Mouse (Mus musculus) thymus, postnatal 0 days (tissue): ENCODE data around the gene Sall1. TPM values are rescaled to one million over a fixed set of nuclear protein-coding genes. Genes with fewer than 3 reads are reported as not detected.

Source experiments
- DNase-seq: peaks from one replicate; pipeline ENCODE4 v3.0.0-alpha.2; 2015; ENCODE audit warnings: low spot score
- polyA plus RNA-seq: library from polyadenylated mRNA; unstranded; fragments of >200 nt; fragmentation: Nextera tagmentation; extraction: Ambion mirVana; gene quantifications from 2 replicates; pipeline ENCODE4 v1.2.1, GENCODE M21; 2015

Gene Sall1
- polyA plus RNA-seq: 0.03 TPM in 1 of 2 replicates, not detected in the other

- no peak for DNase-seq
Measured at GRCm38 (mm10) chr8:89043940-89044339, at the start of gene Sall1. Gene Sall1, minus strand, starts transcription at chr8:89044162.

- DNase-seq: no peak
Measured at GRCm38 (mm10) chr8:89089916-89090315, 46.0 kb upstream of the Sall1 start.

- DNase-seq: no peak
Measured at GRCm38 (mm10) chr8:89079147-89079546, 35.2 kb upstream of the Sall1 start.

GRCm38 (mm10) chr8:89072968-89073382 lies 29.0 kb upstream of the Sall1 start:
- no peak for DNase-seq

GRCm38 (mm10) chr8:89067499-89067898 lies 23.5 kb upstream of the Sall1 start:
- DNase-seq: no peak

- no peak for DNase-seq
Measured at GRCm38 (mm10) chr8:89064042-89064441, 20.1 kb upstream of the Sall1 start.

- no peak for DNase-seq
Measured at GRCm38 (mm10) chr8:89063366-89064040, 19.5 kb upstream of the Sall1 start.

- no peak for DNase-seq
Measured at GRCm38 (mm10) chr8:89060717-89061116, 16.8 kb upstream of the Sall1 start.

GRCm38 (mm10) chr8:89059507-89059906 lies 15.5 kb upstream of the Sall1 start:
- no peak for DNase-seq

GRCm38 (mm10) chr8:89052880-89053279 lies 8.9 kb upstream of the Sall1 start:
- DNase-seq: no peak

- DNase-seq: no peak
Measured at GRCm38 (mm10) chr8:89046639-89047348, 2.8 kb upstream of the Sall1 start.

- no peak for DNase-seq
Measured at GRCm38 (mm10) chr8:89046226-89046625, 2.3 kb upstream of the Sall1 start.

- no peak for DNase-seq
Measured at GRCm38 (mm10) chr8:89045726-89046125, 1.8 kb upstream of the Sall1 start.

- DNase-seq: no peak
Measured at GRCm38 (mm10) chr8:89045218-89045601, 1.2 kb upstream of the Sall1 start.

- no peak for DNase-seq
Measured at GRCm38 (mm10) chr8:89044511-89045217, 702 bp upstream of the Sall1 start.

- DNase-seq: no peak
Measured at GRCm38 (mm10) chr8:89043371-89043841, 556 bp downstream of the Sall1 start.

GRCm38 (mm10) chr8:89042560-89043370 lies 1.2 kb downstream of the Sall1 start:
- no peak for DNase-seq

GRCm38 (mm10) chr8:89042118-89042460 lies 1.9 kb downstream of the Sall1 start:
- DNase-seq: no peak

GRCm38 (mm10) chr8:89041421-89042117 lies 2.4 kb downstream of the Sall1 start:
- DNase-seq: no peak

- no peak for DNase-seq
Measured at GRCm38 (mm10) chr8:89040751-89041420, 3.1 kb downstream of the Sall1 start.
